Mouse (Mus musculus): ENCODE results near the gene Dnaaf3.
"Not testable (repeated sequence)": the region's sequence is repeated elsewhere in the genome, so short reads cannot be mapped to it uniquely, and the experiment has no call there.

Gene Dnaaf3

DNA sequence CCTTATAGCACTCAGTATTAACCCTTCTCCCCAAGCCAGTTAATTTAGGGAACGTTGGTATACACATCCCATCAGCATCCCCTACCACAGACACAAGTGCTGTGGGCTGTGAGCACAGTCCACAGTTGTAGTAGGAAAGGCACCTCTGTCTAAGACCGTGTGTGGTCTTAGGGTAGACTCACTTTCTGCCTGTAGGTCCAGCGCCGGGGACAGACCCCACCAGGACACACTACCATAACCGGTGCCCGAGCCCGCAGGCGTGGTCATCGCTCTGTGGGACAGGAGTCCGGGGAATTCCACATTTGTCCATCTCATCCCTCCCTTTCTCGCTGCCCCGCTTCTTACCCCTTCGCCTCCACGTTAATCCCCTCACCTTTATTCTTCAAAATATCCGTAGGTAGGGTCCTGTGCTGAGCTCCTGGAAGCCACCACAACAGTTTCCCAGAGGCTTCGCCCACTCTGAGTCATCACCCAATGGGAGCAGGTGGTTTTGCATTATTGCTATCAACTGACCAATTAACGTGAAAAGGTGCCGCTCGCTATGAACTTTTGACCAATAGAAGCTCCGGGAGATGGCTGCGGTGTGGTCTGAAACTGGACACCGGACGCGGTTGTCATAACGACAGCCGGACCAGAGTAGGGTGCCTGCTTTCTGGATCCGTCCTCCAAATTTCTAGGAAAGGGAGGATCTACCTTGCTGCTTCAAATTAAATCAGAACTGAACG is at the start of gene Dnaaf3:
TSS of gene Dnaaf3 (minus strand) at position 449 of the 725 bp plus-strand sequence.
- DNase-seq (ENCODE audit: low spot score), result peak; percentile 84

DNA sequence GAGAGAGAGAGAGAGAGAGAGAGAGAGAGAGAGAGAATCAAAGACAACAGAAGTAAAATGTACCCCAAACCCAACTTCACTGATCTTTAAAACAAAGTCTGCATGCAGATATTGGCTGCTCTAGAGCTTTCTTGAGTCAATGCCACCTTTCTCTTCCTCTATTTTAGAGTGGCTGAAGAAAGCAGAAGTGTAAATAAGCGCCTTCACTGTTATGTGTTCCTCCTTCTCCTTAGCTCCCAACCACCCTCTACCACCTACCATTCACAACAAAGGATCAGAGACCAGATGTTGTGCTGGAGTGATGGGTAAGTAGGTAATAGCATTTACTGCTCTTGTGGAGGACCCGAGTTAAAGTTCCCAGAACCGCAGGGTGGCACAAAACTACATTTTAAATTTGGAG is 49.2 kb upstream of the Dnaaf3 start:
- not testable (repeated sequence) for DNase-seq (ENCODE audit: low spot score)

DNA sequence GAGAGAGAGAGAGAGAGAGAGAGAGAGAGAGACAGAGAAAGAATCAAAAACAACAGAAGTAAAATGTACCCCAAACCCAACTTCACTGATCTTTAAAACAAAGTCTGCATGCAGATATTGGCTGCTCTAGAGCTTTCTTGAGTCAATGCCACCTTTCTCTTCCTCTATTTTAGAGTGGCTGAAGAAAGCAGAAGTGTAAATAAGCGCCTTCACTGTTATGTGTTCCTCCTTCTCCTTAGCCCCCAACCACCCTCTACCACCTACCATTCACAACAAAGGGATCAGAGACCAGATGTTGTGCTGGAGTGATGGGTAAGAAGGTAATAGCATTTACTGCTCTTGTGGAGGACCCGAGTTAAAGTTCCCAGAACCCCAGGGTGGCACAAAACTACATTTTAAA is 40.1 kb upstream of the Dnaaf3 start:
- not testable (repeated sequence) for DNase-seq (ENCODE audit: low spot score)

DNA sequence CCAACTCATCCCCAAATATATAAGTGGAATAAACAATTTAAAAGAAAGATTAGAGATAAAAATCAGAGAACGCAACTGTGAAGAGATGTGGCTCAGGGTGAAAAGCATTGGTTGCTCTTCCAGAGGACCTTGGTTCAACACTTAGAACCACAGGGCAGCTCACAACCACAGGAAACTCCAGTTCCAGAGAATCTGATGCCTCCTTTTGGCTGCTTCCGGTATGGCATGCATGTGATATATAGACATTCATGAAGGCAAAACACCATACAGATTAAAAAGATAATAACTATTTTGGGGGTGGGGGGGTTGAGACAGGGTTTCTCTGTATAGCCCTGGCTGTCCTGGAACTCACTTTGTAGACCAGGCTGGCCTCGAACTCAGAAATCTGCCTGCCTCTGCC is 30.4 kb upstream of the Dnaaf3 start:
- DNase-seq (ENCODE audit: low spot score), result no peak

DNA sequence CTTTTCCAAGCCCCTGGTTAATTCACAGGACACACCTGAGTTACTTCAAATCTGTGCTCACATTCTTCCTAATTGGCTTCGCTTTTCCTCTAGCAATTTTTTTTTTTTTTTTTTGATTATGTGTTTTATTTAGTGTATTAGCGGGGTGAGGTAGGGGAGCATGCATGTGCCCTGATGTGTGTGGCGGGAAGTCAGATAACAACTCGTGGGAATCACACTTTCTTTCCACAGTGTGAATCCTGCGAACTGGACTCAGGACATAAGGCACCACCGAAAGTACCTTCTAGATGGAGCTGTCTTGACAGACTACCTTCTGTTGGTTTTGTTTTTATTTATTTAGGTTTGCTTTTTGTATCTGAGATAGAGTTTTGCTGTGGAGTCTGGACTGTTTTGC is 24.9 kb upstream of the Dnaaf3 start:
- no peak for DNase-seq (ENCODE audit: low spot score)

DNA sequence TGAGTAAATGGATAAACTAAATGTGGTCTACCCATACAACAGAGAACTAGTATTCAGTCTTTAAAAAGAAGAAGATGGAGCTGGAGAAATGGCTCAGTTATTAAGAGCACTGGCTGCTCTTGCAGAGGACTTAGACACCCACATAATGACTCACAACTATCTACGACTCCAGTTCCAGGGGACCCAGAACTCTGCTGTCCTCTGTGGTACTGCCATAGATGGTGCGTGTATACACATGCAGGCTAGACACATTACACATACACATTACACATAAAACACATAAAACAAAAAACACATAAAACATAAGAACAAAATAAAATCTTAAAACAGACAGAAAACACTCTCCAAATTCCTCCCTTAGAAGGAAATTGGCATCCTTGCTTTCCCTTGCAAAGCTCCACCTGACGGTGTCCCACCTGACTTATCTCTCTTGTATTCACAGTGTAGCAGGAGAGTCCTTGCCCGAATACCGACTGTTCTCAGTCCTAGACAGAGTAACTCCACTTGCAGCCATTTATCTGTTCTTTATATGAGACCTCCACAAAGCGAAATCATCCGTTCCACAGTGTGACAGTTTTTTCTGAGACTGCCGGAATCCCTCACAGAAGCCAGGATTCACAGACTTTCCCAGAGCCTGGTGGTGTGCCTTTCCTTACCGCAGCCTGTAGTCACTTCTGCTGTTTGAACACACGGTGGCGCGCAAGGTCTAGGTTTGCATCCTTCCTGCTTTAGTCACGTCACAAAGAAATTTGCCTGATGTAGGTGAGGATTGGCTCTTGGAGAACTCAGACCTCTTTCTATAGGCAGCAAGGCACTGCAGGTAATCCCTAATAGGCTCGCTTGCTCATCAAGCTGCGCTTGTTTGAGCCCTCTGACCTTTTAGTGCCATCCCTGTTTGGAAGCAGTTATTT is 24.3 kb upstream of the Dnaaf3 start:
- DNase-seq (ENCODE audit: low spot score), result peak; percentile 24

DNA sequence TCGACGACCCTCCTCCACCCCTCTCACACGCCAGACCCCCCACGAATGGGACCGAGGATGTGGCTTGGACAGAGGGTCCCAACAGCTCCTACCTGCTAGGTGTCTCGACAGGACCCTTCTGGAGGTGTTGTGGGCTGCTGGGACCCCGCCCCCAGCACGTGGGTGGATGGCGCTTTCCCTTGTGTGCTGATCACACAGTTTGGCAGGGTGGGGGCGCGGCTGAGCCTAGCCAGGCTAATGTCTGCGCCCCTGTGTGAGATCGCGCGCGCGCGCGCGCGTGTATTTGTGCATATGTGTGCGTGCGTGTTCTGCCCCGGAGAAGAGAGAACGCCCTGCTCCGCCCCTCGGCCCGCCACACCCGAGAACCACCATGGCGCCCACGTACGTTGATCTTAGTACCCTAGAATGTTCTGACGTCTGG is 15.0 kb upstream of the Dnaaf3 start, which contains the start of gene Syt5:
TSS of gene Syt5 (minus strand) at position 321 of the 421 bp plus-strand sequence.
- DNase-seq (ENCODE audit: low spot score), result no peak

DNA sequence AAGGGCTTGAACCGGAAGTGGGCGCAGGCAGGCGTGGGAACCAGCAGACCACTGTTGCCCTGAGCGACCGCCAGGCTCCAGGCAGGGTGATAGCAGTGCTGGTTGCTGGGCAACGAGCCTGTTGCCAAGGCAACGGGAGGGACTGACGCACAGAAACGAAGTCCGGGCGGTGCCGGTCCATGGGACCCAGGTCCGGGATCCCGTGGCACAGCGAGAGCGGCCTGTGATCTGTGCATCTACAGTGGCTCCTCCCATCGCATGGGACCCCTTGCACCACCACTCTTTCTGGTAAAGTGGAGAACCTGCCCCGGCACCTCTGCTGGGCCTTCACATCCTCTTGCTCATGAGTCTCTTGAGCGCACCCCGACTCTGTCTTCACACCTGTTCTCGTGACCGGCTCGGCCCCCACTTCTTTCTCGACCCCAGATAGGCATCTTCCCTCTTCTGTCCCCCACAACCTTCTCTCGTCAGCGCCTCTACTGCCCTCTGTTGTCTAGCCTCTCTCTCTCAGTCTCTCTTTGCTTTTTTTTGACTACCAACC is 14.4 kb upstream of the Dnaaf3 start:
- peak; percentile 60 for DNase-seq (ENCODE audit: low spot score)

DNA sequence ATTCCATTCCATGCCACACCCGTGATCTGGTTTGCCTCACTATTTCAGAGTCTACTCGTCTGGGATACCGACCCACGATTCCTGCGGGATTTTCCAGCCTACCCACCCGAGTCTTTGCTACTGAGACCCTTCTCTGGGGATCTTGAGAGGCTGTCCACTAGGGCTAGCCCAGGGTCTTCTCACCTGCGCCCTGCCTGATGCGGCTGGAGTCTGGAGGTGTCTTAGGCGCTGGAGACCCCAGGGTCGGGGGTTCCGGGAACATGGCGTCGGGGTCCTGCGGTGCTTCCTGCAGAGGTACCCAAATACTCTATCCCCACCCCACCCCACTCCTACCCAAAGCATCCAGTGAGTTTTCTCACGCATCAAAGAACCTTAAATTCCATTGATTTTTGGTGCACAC is 13.8 kb upstream of the Dnaaf3 start:
- DNase-seq (ENCODE audit: low spot score), result no peak

DNA sequence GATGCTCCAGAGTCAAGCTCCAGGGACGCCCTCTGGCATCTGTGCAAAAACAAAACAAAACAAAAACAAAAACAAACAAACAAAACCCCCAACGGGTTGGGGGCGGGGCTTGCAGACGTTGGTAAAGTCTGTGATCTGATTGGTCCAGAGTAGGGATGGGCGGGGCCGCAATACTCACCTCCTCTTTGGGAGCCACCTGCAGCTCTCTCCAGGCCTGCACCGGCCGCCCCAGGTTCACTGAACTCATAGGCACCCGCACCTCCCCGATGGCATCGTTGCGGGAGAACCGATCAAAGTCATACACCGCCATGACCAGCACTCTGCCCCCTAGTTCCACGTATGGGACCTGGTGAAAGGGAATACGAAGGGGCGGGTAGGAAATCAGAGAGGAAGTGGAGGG is 9.8 kb upstream of the Dnaaf3 start:
- DNase-seq (ENCODE audit: low spot score), result no peak

DNA sequence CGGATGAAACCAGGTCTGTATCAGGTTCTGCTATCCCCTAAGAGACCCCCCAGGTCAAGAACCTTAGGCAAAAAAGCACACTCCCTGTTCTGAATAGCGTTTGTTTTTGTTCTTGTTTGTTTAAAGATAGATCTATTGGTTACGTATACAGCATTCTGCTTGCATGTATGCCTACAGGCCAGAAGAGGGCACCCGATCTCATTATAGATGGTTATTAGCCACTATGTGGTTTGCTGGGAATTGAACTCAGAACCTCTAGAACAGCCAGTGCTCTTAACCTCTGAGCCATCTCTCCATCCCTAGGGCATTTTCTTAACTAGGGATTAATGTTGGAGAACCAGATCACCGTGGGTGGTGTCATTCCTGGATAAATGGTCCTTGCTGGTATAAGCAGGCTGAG is 9.1 kb upstream of the Dnaaf3 start:
- no peak for DNase-seq (ENCODE audit: low spot score)

DNA sequence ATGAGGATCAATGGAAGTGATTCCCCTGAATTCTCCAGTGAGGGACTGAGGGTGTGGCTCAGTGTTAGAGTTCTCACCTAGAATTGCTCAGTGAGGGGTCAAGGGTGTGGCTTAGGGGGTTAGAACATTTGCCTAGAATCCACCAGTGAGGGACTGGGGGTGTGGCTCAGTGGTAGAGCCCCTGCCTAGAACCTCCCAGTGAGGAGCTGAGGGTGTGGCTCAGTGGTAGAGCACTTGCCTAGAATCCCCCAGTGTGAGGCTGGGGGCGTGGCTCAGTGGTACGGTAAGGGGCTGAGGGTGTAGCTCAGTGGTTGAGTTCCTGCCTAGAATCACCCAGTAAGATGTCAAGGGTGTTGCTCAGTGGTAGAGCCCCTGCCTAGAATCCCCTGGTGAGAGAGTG is 6.8 kb upstream of the Dnaaf3 start:
- no peak for DNase-seq (ENCODE audit: low spot score)

DNA sequence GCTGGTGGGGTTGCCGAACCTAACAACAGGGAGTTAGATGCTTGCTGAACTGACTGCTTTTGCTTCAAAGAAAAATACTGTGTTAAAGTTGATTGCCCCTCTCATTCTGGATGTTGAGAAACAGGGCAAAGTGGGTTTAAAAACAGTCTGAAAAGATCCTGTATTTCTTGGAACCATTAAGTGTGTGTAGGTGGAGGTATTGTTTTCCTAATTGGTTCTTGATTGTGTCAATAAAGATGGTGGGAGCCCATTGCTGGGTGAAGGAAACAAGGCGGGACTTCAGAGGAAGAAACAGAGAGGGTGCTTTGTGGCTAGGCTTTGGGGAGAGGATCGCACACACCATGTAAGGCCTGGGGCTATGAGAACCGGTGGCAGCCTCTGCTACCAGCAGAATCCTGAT is 4.9 kb upstream of the Dnaaf3 start:
- no peak for DNase-seq (ENCODE audit: low spot score)

DNA sequence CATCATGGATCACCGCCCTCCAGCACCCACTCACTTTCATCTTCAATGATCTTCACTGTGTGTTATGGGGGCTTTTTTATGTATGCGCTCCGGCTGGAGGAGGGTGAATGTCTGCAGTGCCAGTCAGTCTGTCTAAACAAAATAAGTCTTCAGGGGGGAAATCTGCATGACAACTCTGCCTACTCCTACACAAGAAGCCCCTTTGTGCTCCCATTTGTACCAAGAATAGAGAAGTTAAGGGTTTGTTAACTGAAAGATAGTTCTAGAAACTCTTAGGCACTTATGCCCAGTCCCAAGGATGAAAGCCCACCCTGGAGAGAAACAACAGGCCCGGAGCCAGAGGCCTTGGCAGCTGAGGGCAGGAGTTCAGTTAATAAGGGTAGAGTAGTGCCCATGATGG is 4.1 kb upstream of the Dnaaf3 start:
- DNase-seq (ENCODE audit: low spot score), result no peak

DNA sequence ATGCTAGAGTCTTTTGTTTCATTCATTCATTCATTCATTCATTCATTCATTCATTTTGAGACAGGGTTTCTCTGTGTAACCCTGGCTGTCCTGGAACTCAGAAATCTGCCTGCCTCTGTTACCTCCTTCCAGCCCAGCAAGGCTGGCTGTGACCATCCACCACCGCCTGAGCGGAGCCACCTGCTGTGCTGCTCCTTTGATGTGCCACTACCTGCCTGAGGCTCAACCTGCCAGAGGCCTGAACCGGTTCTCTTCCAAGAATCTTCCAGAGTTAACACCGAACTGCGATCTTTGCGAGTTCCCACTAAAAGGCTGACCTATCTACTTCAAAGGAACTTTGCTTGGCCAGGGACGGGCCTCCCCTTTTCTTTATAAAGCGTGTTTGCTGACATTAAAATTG is 2.1 kb downstream of the Dnaaf3 start:
- not testable (repeated sequence) for DNase-seq (ENCODE audit: low spot score)

DNA sequence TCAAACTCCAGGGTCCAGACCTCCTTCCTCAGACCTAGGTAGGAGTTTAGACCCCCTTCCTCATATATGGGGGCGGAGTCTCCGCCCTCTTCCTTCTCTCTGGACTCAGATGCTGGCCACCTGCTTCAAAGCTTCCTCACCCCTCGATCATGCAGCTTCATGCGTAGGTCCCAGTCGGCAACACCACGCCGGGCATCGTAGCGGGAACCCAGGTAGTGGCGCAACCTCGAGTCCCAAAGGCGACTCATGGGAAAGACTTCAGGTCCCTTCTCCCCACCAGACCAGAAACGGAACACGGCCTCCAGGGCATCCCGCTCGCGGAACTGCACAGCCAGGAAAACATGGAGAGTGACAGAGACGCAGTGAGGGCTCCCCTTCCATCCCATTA is 5.0 kb downstream of the Dnaaf3 start:
- DNase-seq (ENCODE audit: low spot score), result no peak

DNA sequence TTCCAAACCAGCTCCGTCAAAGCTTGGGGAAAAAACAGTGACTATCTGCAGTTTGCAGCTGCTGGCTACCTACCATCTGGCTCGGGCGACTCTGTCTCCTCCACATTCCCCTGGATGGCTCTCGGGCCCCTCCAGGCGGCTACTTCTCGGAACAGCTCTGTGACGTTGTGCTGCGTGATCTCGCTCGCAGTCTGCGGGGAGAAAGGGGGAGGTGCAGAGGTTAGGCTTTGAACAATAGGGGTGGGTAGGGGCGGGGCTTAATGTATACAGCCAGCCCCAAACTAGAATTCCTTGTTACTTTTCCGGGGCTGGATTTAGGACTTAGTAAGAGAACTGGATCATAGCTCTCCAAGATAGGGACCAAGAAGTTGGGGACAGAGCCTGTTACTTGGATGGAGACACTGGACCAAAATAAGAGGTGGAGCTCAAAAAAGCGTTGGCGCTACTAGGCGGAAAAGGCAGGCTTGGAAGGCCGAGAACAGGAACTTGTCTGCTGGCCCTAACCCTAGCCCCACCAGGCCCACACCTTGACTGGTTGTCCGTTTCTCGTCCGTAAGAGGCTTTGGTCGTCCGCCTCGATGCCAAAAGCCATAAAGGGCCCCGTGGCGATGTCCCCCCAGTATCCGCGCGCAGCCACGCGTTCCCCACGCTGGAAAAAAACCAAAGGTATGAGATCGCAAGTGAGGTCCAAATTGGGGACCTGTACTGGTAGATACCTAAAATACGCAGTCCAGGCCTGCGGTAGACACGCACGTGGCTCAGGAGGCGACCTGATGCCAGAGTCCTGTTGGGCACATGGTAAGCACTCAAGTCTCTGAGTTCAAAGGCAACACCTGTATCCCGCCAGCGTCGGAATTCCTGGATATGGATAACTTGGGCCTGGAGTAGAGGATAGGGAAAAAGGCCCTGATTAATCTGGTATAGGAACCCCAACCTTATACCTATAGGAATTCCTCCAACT is 5.6 kb downstream of the Dnaaf3 start:
- peak; percentile 73 for DNase-seq (ENCODE audit: low spot score)

DNA sequence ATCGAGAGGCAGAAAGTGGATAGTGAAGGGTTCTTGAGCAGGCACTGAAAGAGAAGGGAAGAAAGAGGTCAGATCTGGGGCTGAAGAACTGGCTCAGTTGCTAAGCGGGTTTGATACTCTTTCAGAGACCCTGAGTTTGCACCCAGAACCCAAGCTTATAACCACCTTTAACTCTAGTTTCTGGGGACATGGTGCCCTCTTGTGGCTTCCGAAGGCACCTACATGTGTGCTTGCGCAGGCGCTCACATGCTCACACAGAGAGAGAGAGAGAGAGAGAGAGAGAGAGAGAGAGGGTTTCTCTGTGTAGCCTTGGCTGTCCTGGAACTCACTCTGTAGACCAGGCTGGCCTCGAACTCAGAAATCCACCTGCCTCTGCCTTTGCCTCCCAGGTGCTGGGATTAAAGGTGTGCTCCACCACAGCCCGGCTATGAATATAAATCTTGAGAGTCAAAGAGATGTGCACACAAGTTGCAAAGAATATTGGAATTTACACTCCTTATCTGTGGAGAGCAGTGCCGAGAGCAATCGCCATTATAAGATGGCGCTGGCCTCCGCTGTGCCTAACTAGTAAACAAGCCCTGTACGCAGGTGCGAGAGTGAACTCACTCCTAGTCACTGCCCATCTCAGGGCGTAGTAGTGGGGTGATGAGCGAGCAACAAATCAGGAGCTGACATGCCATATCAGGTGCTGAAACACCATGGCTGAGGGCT is 7.9 kb downstream of the Dnaaf3 start, which contains the start of gene Tnni3:
TSS of gene Tnni3 (minus strand) at position 18 of the 711 bp plus-strand sequence.
- DNase-seq (ENCODE audit: low spot score), result not testable (repeated sequence)

DNA sequence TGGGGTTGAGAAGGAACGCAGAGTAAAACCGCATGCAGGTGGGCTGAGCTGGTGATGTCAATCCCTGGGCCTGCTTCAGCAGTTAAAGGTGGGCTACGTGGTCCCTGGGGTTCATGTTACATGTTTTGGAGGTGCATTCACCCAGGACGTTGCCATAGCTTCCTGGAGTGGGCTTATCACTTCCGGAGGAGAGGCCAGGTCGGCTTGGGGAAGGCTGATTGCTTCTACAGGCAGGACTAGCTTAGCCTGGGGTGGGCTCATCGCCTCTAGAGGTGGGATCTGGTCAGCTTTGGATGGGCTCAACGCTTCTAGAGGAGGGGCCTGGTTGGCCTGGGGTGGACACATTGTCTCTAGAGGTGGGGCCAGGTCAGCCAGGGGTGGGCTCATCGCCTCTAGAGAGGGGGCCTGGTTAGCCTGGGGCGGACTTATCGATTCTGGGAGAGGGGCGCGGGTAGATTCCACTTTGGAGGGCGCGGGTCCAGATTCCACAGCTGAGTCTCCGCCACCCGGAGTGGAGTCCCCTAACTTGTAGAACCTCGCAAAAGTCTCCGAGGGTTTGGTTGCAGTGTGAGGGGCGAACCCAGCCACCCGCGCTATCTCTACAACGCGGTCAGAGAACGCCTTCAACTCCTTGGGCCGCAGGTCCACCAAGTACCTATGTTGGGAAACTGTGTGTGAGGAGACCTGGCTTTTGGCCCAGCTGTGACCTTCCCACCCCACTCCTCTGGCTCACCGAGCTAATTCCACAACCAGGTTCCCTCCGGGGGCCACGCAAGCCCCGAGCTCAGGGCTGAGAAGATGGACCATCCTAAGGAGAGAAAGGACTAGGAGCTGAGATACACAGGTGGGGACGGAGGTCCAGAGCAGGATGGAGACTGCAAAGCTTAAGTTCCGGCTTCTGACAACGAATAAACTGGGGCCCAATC is 8.8 kb downstream of the Dnaaf3 start:
- no peak for DNase-seq (ENCODE audit: low spot score)

DNA sequence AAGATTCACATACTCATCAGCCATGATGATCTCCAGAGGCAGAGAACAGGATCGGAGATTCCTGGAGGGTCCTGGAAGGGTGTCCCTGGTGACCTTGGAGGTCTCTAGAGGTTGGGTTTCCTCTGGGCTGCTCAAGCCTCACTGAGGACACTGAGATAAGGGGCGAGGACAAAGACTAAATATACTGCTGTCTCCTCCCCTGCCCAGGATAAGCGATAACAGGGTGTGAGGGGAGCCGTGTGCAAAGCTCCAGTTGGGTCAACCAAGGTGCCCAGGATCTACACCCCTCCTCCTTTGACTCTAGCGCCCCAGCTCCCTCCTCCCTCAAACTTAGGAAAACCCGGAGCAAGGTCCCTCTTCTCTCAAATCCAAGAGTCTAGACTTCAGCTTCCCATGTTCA is 10.0 kb downstream of the Dnaaf3 start:
- DNase-seq (ENCODE audit: low spot score), result peak; percentile 54
